Mouse (Mus musculus): ENCODE measurements around the gene Hnrnpdl. TPM values are rescaled to one million over a fixed set of nuclear protein-coding genes. Genes with fewer than 3 reads are reported as not detected.
A peak's percentile ranks its signal among the peaks of the same experiment; 100 is the strongest.

Hnrnpdl gene
- polyA plus RNA-seq, 1 experiment from 2014 or later = 58.8 TPM

DNA sequence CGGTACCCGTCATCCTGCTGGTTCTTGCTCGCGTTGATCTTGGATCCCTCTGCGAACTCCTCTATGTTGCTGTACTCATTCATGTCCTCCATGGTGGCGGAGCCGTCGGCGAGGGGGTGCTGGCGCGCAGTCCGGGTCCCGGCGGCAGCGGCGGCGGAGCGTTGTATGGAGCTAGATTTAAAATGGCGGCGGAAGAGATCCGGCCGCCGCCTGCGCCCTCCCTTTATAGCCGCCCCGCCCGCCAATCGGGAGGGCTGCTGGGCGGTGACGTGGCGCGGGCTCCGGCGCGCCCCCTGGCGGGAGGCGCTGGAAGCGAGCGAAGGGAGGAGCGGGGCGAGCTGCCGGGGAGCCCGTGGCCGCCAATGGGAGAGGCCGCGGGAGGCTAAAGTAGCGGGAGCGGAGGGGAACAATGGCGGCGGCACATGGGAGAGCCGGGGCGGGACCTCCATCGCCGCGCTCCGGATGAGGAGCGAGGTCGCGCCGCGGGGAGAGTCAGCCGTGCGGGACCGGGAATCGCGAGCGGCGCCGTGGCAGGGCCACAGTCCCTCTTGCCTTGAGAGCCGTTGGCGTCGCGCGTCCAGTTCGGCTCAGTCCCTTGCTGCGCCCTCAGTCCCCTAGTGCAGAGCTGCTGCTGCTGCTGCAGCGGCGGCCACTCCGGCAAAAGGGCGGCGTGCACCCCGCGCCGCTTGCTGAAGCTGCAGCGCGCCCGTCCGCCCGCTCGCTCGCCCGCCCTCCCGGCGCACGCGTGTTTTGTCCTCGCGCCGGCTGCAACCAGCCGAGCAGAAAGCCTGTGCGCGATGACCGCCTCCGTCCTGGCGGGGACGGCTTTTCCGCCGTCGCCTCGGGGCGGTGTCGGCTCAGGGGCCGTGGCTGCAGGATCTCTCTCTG lies 506 bp downstream of the Hnrnpdl start:
- peak; percentile 81 for ATAC-seq (ENCODE audit: low FRiP score, low TSS enrichment)
- no peaks in the 10 kb centered on the region for H3K27me3 ChIP-seq (ENCODE audit: control insufficient read depth, insufficient read depth, low read length)
- peak overlapping the region; percentile 95 for H3K9ac ChIP-seq (ENCODE audit: low read length)
- peak; percentile 96 for DNase-seq (ENCODE audit: low spot score)
- H3K36me3 ChIP-seq (ENCODE audit: control insufficient read depth, insufficient read depth, low read length) = peaks cover 4% of the 10 kb centered on the region; the same call in 1 of the 2 replicates
- H3K27ac ChIP-seq (replicated peaks) = peak overlapping the region; percentile 98
- H3K4me2 ChIP-seq (replicated peaks; ENCODE audit: low read depth) = peak overlapping the region; percentile 89
- TF ChIP-seq CTCF (IDR thresholded peaks at IDR 0.05; ENCODE audit: low read depth) (peak; percentile 90), EP300 (optimal IDR thresholded peaks at IDR 0.05) (peak; percentile 53)
- H3K9me3 ChIP-seq (ENCODE audit: control insufficient read depth, low read length) = no peaks in the 10 kb centered on the region
- peak overlapping the region; percentile 94 for H3K4me3 ChIP-seq (ENCODE audit: low read depth, low read length)
- H3K4me1 ChIP-seq (replicated peaks; ENCODE audit: control insufficient read depth, insufficient read depth) = peaks cover 3% of the 10 kb centered on the region; the same call in 1 of the 2 replicates
- WGBS = under 1% methylated on average over 82 of the region's 113 CpGs

DNA sequence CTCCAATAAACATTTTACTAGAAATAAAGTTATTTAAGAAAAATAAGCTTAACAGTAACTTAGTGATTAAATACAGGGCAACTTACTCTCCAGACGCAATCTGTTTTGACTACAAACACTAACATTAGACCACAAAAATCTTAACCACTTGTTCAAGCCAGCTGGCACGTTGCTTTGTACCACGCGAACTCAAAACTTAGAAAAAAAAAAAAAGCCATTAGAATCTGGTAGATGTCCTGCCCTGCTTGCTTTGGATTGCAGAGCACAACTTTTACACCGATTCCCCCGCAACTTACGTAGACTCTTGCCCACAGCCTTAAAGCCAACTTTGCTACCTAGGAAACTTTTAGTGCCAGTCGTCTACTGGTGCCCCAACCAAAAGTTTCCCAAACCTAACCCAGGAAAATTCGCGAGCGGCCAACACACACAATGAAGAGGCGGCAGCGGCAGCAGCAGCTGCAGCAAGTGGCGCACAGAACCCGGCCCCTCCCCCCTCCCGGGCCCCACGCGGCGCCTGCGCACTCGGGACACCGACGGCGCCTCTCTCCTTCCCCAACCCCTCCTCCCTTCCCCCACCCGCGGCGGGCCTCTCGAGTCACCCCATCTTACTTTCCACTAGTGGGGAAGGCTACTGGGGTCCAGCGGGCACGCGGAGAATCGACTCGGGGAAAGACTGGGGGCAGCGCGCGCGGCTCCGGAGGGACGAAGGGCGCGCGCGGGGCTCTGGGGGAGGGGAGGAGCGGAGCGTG lies 1.3 kb downstream of the Hnrnpdl start:
- H3K27me3 ChIP-seq (ENCODE audit: control insufficient read depth, insufficient read depth, low read length) = no peaks in the 10 kb centered on the region
- H3K4me3 ChIP-seq (ENCODE audit: low read depth, low read length) = peak overlapping the region; percentile 94
- TF ChIP-seq CTCF (IDR thresholded peaks at IDR 0.05; ENCODE audit: low read depth) (no peak), EP300 (optimal IDR thresholded peaks at IDR 0.05) (no peak)
- no peaks in the 10 kb centered on the region for H3K9me3 ChIP-seq (ENCODE audit: control insufficient read depth, low read length)
- peak overlapping the region; percentile 82 for H3K4me2 ChIP-seq (replicated peaks; ENCODE audit: low read depth)
- H3K36me3 ChIP-seq (ENCODE audit: control insufficient read depth, insufficient read depth, low read length) = peaks cover 4% of the 10 kb centered on the region; the same call in 1 of the 2 replicates
- ATAC-seq (ENCODE audit: low FRiP score, low TSS enrichment) (peak; percentile 36), DNase-seq (ENCODE audit: low spot score) (peak; percentile 95)
- peak overlapping the region; percentile 98 for H3K27ac ChIP-seq (replicated peaks)
- H3K4me1 ChIP-seq (replicated peaks; ENCODE audit: control insufficient read depth, insufficient read depth) = 0 out of 2 replicates have a peak, but pooled peaks cover 2% of the 10 kb centered on the region
- 1% methylated on average over 22 of the region's 45 CpGs for WGBS
- H3K9ac ChIP-seq (ENCODE audit: low read length) = peak overlapping the region; percentile 95

DNA sequence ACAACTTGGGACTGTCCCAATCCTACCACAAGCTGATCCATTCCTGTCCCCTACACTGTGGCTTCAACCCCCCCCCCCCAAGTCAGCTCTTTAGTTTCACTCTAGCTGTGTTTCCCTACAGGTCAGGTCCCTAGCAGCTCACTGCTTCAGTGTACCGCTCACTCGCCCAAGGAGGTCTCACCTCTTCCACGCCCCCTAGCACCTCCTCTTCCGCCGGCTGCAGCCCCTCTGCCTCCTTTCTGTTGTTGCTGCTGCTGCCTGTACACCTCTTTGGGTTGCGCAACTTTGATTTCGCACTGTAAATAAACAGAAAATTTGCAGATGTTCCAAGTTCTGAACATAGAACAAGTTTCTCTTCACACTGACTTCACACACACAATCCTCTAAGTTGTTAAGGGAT lies 2.8 kb downstream of the Hnrnpdl start:
- H3K9ac ChIP-seq (ENCODE audit: low read length) = no peak overlapping the region
- H3K4me1 ChIP-seq (replicated peaks; ENCODE audit: control insufficient read depth, insufficient read depth) = 0 out of 2 replicates have a peak, but pooled peaks cover 2% of the 10 kb centered on the region
- no peak for TF ChIP-seq CTCF (IDR thresholded peaks at IDR 0.05; ENCODE audit: low read depth)
- TF ChIP-seq EP300 (optimal IDR thresholded peaks at IDR 0.05) = no peak
- H3K27ac ChIP-seq (replicated peaks) = no peak overlapping the region
- peak overlapping the region; percentile 82 for H3K4me2 ChIP-seq (replicated peaks; ENCODE audit: low read depth)
- ATAC-seq (ENCODE audit: low FRiP score, low TSS enrichment) = no peak
- DNase-seq (ENCODE audit: low spot score) = peak; percentile 36
- no peaks in the 10 kb centered on the region for H3K27me3 ChIP-seq (ENCODE audit: control insufficient read depth, insufficient read depth, low read length)
- H3K36me3 ChIP-seq (ENCODE audit: control insufficient read depth, insufficient read depth, low read length) = peaks cover 7% of the 10 kb centered on the region; the same call in 1 of the 2 replicates
- peak overlapping the region; percentile 94 for H3K4me3 ChIP-seq (ENCODE audit: low read depth, low read length)
- no peaks in the 10 kb centered on the region for H3K9me3 ChIP-seq (ENCODE audit: control insufficient read depth, low read length)
- 7% methylated on average over 7 of the region's 7 CpGs for WGBS

GRCm38 (mm10) chr5:100035950-100036349 lies 3.5 kb downstream of the Hnrnpdl start:
- no peak for TF ChIP-seq EP300 (optimal IDR thresholded peaks at IDR 0.05)
- peak; percentile 63 for TF ChIP-seq CTCF (IDR thresholded peaks at IDR 0.05; ENCODE audit: low read depth)
- no peak overlapping the region for H3K4me2 ChIP-seq (replicated peaks; ENCODE audit: low read depth)
- peak; percentile 60 for DNase-seq (ENCODE audit: low spot score)
- H3K36me3 ChIP-seq (ENCODE audit: control insufficient read depth, insufficient read depth, low read length) = peaks cover 7% of the 10 kb centered on the region; the same call in 1 of the 2 replicates
- no peaks in the 10 kb centered on the region for H3K9me3 ChIP-seq (ENCODE audit: control insufficient read depth, low read length)
- H3K27me3 ChIP-seq (ENCODE audit: control insufficient read depth, insufficient read depth, low read length) = no peaks in the 10 kb centered on the region
- ATAC-seq (ENCODE audit: low FRiP score, low TSS enrichment) = no peak
- WGBS = 20% methylated on average over 7 of the region's 7 CpGs
- 0 out of 2 replicates have a peak, but pooled peaks cover 2% of the 10 kb centered on the region for H3K4me1 ChIP-seq (replicated peaks; ENCODE audit: control insufficient read depth, insufficient read depth)
- H3K27ac ChIP-seq (replicated peaks) = no peak overlapping the region
- H3K4me3 ChIP-seq (ENCODE audit: low read depth, low read length) = peak overlapping the region; percentile 94; the same call in 1 of the 2 replicates
- no peak overlapping the region for H3K9ac ChIP-seq (ENCODE audit: low read length)

- TF ChIP-seq EP300 (optimal IDR thresholded peaks at IDR 0.05) (no peak), CTCF (IDR thresholded peaks at IDR 0.05; ENCODE audit: low read depth) (no peak)
- H3K4me1 ChIP-seq (replicated peaks; ENCODE audit: control insufficient read depth, insufficient read depth) = 0 out of 2 replicates have a peak, but pooled peaks cover 2% of the 10 kb centered on the region
- no peak for DNase-seq (ENCODE audit: low spot score)
- H3K9me3 ChIP-seq (ENCODE audit: control insufficient read depth, low read length) = no peaks in the 10 kb centered on the region
- no peak overlapping the region for H3K9ac ChIP-seq (ENCODE audit: low read length)
- 0 out of 2 replicates have a peak, but pooled peaks have one; percentile 15 for ATAC-seq (ENCODE audit: low FRiP score, low TSS enrichment)
- no peaks in the 10 kb centered on the region for H3K27me3 ChIP-seq (ENCODE audit: control insufficient read depth, insufficient read depth, low read length)
- H3K36me3 ChIP-seq (ENCODE audit: control insufficient read depth, insufficient read depth, low read length) = peaks cover 7% of the 10 kb centered on the region; the same call in 1 of the 2 replicates
- no peak overlapping the region for H3K4me2 ChIP-seq (replicated peaks; ENCODE audit: low read depth)
- whole genome bisulfite sequencing = 59% methylated on average over 3 of the region's 3 CpGs
- no peak overlapping the region for H3K4me3 ChIP-seq (ENCODE audit: low read depth, low read length)
- no peak overlapping the region for H3K27ac ChIP-seq (replicated peaks)
Observed at GRCm38 (mm10) chr5:100032646-100033045, 6.8 kb downstream of the Hnrnpdl start.
